Mouse (Mus musculus): ENCODE data around the gene Smarcb1.
"Not testable (repeated sequence)": the region's sequence is repeated elsewhere in the genome, so short reads cannot be mapped to it uniquely, and the experiment has no call there.

DNA sequence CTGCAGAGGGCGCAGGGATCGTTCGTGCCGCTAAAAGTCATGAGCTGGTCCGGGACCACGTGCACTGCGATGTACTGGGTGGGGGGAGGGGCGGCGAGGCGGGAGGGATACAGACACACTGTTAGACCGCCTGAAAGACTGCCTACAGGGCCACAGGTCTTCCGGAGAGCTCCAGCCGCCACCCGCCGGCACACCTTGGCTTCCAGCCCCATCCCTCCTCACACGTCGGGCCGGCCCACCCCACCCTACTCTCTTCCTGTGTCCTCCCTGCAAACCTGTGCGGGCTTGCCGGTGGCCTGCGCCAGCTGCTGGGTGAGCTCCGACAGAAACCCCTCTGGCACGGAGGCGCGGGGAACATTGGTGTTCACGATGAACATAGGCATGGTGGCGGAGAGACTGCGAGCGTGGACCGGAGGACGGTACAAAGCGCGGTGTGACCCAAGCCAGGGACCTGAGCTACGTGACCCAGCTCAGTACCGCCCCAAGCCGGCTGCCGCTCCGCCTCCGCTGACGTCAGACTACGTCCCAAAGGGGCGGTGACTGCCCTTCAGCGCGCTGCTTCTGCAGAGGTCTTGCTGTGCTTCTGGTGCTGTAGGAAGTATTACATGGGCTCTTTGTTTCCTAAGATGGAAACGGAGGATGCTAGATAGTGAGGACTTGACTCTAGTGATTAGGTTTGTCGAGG is 61.5 kb downstream of the Smarcb1 start, which contains the start of gene Mif:
- TF ChIP-seq POLR2A (IDR thresholded peaks at IDR 0.05; ENCODE audit: extremely low read depth, insufficient read depth, low read length), result peak; percentile 79; the same call in 1 of the 2 replicates
- TF ChIP-seq CTCF (IDR thresholded peaks at IDR 0.05; ENCODE audit: low read depth, low read length), result not testable (repeated sequence)
